Mouse (Mus musculus) hindbrain, embryonic 13.5 days (tissue): ENCODE results near the gene Glt6d1. TPM values are rescaled to one million over a fixed set of nuclear protein-coding genes. Genes with fewer than 3 reads are reported as not detected.

Source experiments
- ATAC-seq: fragments of 200-750 bp; cut with Nextera tagmentation; 2 replicates; pipeline ENCODE4 v1.8.0; 2017; ENCODE audit warnings: moderate TSS enrichment; ENCODE audit not compliant: low FRiP score
- H3K27ac ChIP-seq: fragments of 300-500 bp; sonication (generic); 2 replicates; pipeline ENCODE4 v1.5.1; 2015; ENCODE audit warnings: inconsistent platforms, mild to moderate bottlenecking, moderate library complexity
- H3K27me3 ChIP-seq: fragments of 300-500 bp; sonication (generic); 2 replicates; pipeline ENCODE4 v1.6.1; 2015; ENCODE audit warnings: mild to moderate bottlenecking, inconsistent platforms
- H3K36me3 ChIP-seq: fragments of 300-500 bp; sonication (generic); 2 replicates; pipeline ENCODE4 v1.6.1; 2015; ENCODE audit warnings: mild to moderate bottlenecking, inconsistent platforms
- H3K4me1 ChIP-seq: fragments of 300-500 bp; sonication (generic); replicated peaks from 2 replicates; pipeline ENCODE4 v1.6.1; 2015; ENCODE audit warnings: inconsistent platforms
- H3K4me2 ChIP-seq: fragments of 300-500 bp; sonication (generic); 2 replicates; pipeline ENCODE4 v1.6.1; 2015; ENCODE audit warnings: inconsistent platforms, mild to moderate bottlenecking, moderate library complexity
- H3K4me3 ChIP-seq: fragments of 300-500 bp; sonication (generic); 2 replicates; pipeline ENCODE4 v1.5.1; 2015; ENCODE audit warnings: mild to moderate bottlenecking, inconsistent platforms
- H3K9ac ChIP-seq: fragments of 300-500 bp; sonication (generic); 2 replicates; pipeline ENCODE4 v1.6.1; 2015; ENCODE audit warnings: mild to moderate bottlenecking, inconsistent platforms
- H3K9me3 ChIP-seq: fragments of 300-500 bp; sonication (generic); 2 replicates; pipeline ENCODE4 v1.6.1; 2016; ENCODE audit warnings: inconsistent platforms
- WGBS: fragments of 180-500 bp; shearing (Covaris S2); methylation state at CpG from one replicate; pipeline ENCODE4 v1.1.7; 2015; 5-methylcytosine and 5-hydroxymethylcytosine counted together
- polyA plus RNA-seq: library from polyadenylated mRNA; unstranded; fragments of >200 nt; fragmentation: Nextera tagmentation; extraction: Ambion mirVana; gene quantifications from 2 replicates; pipeline ENCODE4 v1.2.1, GENCODE M21; 2015

The Glt6d1 gene
- polyA plus RNA-seq, 1 experiment from 2014 or later: not detected

DNA sequence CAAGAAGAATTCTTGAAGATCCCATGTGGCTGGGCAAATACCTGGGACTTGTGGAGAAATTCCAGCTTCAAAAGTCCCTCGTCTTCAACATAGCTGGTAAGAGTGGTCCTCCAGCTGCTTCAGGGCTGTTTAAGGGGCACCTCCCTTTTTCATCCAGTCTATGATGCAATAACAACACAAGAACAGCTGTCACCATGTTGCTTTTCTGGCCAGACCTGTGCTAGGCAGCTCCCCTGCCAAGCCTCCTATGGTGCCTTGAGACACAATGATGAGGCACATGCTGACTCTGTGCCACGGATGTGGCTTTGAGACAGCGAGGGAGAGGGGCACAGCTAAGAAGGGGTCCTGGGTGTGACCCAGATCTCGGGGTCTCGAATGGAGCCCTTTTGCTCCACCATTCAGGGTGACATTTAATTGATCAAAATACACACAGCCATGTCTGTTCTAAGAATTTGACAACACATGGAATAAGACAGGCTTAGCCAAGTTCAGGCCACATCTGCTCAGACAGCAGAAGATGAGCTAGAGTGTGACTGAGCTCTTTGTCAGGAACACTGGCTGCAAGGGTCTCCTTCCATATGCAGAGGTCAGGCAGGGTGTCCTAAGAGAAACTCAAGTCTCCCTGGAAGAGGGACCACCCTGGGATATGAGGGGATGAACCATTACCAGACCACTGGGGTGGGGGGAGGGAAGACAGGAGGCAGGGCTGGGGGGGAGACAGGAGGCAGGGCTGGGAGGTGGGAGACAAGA is 29.9 kb downstream of the Glt6d1 start:
- ATAC-seq: no peak
- Histone ChIP-seq H3K4me2 (no peak overlapping the region), H3K9me3 (no peaks in the 10 kb centered on the region), H3K9ac (no peak overlapping the region), H3K36me3 (no peaks in the 10 kb centered on the region), H3K27me3 (no peaks in the 10 kb centered on the region), H3K27ac (no peak overlapping the region), H3K4me3 (no peak overlapping the region), H3K4me1 (no peaks in the 10 kb centered on the region)
- 66% methylated on average over 5 of the region's 5 CpGs for WGBS

DNA sequence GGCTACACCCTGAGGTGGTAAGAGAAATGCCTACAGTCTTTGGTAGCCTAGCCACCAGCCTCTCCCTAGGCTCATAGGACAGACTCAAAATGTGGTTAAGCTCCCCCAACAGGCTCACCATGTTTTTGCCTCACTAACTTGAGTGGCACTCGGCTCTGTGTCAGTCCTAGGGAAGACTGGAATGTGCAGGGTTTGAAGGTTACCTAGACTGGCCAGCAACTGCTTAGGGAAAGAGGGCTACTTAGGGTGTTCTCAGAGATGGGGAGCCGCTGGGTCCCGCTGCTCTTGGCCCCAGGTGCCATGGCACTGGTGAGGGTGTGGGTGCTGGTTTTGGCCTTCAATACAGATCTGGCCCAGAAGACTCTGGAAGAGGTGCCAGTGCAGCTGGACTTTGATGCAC is 33.7 kb downstream of the Glt6d1 start, which contains the start of gene Gm13539:
Gene Gm13539, plus strand, starts transcription at position 301 of the 400 bp plus-strand sequence.
- no peak for ATAC-seq
- Histone ChIP-seq H3K9ac (no peak within 1 kb of the TSS), H3K36me3 (no peaks in the 10 kb centered on the region), H3K27me3 (no peaks in the 10 kb centered on the region), H3K4me1 (no peaks in the 10 kb centered on the region), H3K27ac (no peak within 1 kb of the TSS), H3K4me2 (no peak within 1 kb of the TSS), H3K9me3 (no peaks in the 10 kb centered on the region), H3K4me3 (no peak within 1 kb of the TSS)
- 88% methylated on average over 3 of the region's 3 CpGs for WGBS

DNA sequence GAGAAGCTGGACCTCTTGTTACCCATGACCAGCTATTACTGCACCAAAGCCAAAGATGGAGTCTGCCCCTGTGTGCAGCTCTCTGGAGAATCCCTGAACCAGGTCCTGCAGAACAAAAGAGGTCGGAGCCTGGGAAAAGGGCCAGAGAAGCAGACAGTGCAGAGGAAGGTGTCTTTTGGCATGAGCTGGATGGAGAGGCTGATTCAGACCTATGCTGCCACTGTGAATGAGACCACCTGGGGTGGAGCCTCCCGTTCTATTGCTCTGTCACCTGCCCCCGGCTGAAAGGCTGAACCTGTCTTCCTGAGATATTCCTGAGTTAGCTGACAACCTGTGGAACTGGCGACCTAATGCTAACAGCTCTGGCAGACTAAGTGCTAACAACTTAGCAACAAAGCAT is 34.7 kb downstream of the Glt6d1 start:
- Histone ChIP-seq H3K27me3 (no peaks in the 10 kb centered on the region), H3K9ac (no peak overlapping the region), H3K9me3 (no peaks in the 10 kb centered on the region), H3K4me3 (no peak overlapping the region), H3K4me1 (no peaks in the 10 kb centered on the region), H3K4me2 (no peak overlapping the region), H3K36me3 (no peaks in the 10 kb centered on the region), H3K27ac (no peak overlapping the region)
- 66% methylated on average over 4 of the region's 4 CpGs for WGBS
- ATAC-seq: no peak

DNA sequence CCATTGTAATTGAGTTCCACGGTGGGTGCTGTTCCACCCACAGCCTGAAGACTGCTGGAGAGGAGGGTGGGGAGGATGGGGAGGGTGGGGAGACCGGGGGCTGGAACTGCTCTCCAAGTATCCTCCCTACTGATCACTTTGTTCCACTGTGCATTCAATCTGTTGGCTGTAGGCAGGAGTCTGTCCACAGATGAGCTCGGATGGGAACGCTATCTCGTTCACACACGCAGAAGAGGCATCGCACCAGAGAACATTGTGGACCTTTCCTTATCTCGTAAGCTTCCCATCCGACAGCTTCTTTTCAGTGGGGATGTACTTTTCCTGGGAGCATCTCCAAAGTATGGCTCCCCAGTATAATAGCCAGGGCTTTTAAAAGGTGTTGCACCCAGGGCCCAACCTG is 36.6 kb downstream of the Glt6d1 start:
- Histone ChIP-seq H3K9me3 (no peaks in the 10 kb centered on the region), H3K9ac (no peak overlapping the region), H3K4me1 (no peaks in the 10 kb centered on the region), H3K36me3 (no peaks in the 10 kb centered on the region), H3K4me3 (no peak overlapping the region), H3K27me3 (no peaks in the 10 kb centered on the region), H3K27ac (no peak overlapping the region), H3K4me2 (no peak overlapping the region)
- no peak for ATAC-seq
- 89% methylated on average over 9 of the region's 9 CpGs for WGBS

DNA sequence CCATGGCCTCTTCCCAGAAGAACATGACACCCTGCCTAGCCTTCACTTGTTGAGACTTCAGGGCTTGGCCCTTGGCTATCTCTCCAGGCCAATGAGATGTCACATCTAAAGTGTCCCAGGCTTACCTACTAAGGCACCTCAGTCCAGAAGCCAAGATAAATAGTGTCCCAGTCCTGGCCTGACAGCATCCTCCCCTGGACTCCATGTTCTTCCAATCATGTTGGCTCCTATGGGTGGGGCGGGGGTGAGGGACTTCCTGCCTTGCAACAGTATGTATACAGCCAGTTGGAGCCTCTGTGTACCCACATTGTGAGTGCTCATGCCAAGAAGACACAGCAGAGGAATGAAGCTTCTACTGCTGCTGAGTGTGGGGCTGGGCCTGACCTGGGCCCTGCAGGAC is 38.9 kb downstream of the Glt6d1 start, which contains the start of gene Lcn11:
Gene Lcn11, plus strand, starts transcription at position 301 of the 400 bp plus-strand sequence.
- H3K36me3 ChIP-seq: no peaks in the 10 kb centered on the region
- no peak within 1 kb of the TSS for H3K4me3 ChIP-seq
- no peak for ATAC-seq
- 96% methylated on average over 1 of the region's 1 CpGs for WGBS
- no peaks in the 10 kb centered on the region for H3K4me1 ChIP-seq
- no peak within 1 kb of the TSS for H3K27ac ChIP-seq
- H3K9me3 ChIP-seq: no peaks in the 10 kb centered on the region
- H3K9ac ChIP-seq: no peak within 1 kb of the TSS
- H3K27me3 ChIP-seq: no peaks in the 10 kb centered on the region
- H3K4me2 ChIP-seq: no peak within 1 kb of the TSS

DNA sequence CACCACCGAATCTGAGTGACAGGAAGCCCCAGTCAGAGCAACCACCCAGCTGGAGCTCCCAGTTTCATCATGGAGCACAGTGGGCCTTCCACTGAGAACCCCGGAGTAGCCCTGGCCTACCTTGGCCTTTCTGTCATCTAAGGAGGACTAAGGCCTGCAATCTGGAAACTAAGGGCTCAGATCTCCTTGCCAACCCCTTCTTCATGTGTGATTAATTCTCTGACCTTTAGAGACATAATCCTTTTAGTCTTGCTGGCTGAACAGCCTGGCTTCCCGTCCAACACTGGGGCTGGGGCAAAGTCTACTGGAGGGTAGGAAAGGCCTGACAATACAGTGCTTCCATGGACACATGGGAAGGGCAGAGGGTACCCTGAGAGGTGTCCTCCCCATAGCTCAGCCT is 39.7 kb downstream of the Glt6d1 start:
- H3K27ac ChIP-seq: no peak overlapping the region

DNA sequence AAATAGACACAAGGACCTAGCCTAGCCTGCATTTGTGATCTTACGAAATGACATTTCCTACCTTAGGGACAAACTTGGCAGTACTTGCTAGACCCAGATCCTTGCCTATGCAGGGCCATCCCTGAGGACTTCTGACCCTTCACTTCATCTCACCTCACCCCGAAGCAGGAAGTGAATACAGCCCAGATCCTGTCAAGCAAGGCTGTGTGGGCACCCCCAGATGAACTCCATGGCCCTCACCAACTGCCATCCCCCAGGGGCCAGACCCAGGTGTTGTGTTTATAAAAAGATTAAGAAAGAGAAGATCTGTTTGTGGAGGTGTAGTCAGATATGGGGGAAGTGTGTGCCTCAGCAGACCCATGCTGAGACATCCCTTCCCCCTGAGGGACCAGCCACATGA is 41.0 kb downstream of the Glt6d1 start:
- Histone ChIP-seq H3K4me2 (no peak overlapping the region), H3K4me3 (no peak overlapping the region), H3K4me1 (no peaks in the 10 kb centered on the region), H3K27me3 (no peaks in the 10 kb centered on the region), H3K9ac (no peak overlapping the region), H3K27ac (no peak overlapping the region), H3K36me3 (no peaks in the 10 kb centered on the region), H3K9me3 (no peaks in the 10 kb centered on the region)
- 81% methylated on average over 2 of the region's 2 CpGs for WGBS
- no peak for ATAC-seq

More for the DNA sequence above, 39.7 kb downstream of the Glt6d1 start:
- Histone ChIP-seq H3K9ac (no peak overlapping the region), H3K4me3 (no peak overlapping the region), H3K27me3 (no peaks in the 10 kb centered on the region), H3K4me2 (no peak overlapping the region), H3K4me1 (no peaks in the 10 kb centered on the region), H3K9me3 (no peaks in the 10 kb centered on the region), H3K36me3 (no peaks in the 10 kb centered on the region)
- no peak for ATAC-seq
- WGBS: 81% methylated on average over 3 of the region's 3 CpGs

DNA sequence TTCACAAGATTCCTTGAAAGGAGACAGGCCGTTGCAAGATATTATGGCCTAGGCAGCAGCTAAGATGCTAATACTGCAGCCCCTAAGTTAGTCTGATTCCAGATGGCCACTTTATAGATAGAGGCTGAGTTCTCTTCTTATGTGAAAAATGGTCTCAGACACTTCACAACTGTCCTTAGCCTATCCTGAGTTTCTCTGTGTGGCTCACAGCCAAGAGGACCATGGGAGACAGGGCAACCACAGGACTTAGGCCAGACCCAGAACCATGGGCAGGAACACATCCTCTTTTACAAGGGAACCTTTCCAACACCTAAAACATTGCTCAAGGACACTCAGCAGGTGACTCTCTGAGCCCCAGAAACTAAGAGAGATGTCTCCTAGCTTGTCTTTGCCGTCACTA is 42.1 kb downstream of the Glt6d1 start:
- no peak for ATAC-seq

DNA sequence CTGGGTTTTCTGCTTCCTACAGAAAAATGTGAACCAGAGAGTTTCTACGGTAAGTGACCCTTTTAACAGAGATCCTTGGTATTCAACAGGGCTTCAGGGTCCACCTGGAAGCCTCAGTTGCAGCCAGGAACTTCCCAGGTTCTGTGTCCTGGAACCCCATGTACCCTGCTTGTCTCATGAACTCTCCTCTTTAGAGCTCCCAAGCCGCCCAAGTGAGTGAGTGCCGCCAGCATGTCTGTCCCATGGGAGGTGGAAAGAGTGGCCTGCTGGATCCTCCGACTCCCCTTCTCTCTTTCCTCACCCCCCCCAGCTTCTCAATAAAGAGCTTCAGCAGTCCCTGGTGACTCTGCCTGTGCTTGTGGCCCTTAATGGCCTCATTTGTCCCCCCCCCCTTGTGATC is 47.9 kb downstream of the Glt6d1 start:
- no peak overlapping the region for H3K4me3 ChIP-seq
- no peak overlapping the region for H3K4me2 ChIP-seq
- H3K4me1 ChIP-seq: no peaks in the 10 kb centered on the region
- no peak overlapping the region for H3K27ac ChIP-seq
- ATAC-seq: no peak
- H3K27me3 ChIP-seq: no peaks in the 10 kb centered on the region
- no peak overlapping the region for H3K9ac ChIP-seq
- no peaks in the 10 kb centered on the region for H3K9me3 ChIP-seq
- 90% methylated on average over 4 of the region's 4 CpGs for WGBS
- no peaks in the 10 kb centered on the region for H3K36me3 ChIP-seq

More for the DNA sequence above, 42.1 kb downstream of the Glt6d1 start:
- no peaks in the 10 kb centered on the region for H3K9me3 ChIP-seq
- no peak overlapping the region for H3K4me3 ChIP-seq
- 94% methylated on average over 2 of the region's 2 CpGs for WGBS
- H3K9ac ChIP-seq: no peak overlapping the region
- no peaks in the 10 kb centered on the region for H3K36me3 ChIP-seq
- H3K4me1 ChIP-seq: no peaks in the 10 kb centered on the region
- H3K4me2 ChIP-seq: no peak overlapping the region
- no peaks in the 10 kb centered on the region for H3K27me3 ChIP-seq
- no peak overlapping the region for H3K27ac ChIP-seq

DNA sequence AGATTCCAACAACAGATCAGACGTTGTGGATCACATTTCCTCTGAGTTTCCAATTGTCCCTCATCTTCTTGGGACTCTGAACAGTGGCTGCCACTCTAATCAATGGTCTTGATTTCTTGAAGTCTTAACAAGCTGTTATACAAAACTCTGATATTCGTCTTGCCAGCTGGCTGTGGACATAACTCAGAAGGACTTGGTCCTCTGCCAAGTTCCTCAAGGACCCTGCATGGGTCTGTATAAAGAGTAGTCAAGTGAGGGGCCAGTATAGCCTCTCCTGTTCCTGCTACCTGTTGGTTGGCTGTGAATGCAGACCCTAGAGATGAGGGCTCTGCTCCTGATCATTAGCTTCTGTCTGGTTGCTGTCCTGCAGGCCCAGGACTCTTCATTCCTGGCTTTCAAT is 50.4 kb downstream of the Glt6d1 start, which contains the start of gene Lcn3:
Gene Lcn3, plus strand, starts transcription at position 301 of the 400 bp plus-strand sequence.
- no peaks in the 10 kb centered on the region for H3K27me3 ChIP-seq
- H3K27ac ChIP-seq: no peak within 1 kb of the TSS
- H3K4me2 ChIP-seq: no peak within 1 kb of the TSS
- H3K4me1 ChIP-seq: no peaks in the 10 kb centered on the region
- no peaks in the 10 kb centered on the region for H3K36me3 ChIP-seq
- no peak for ATAC-seq
- H3K9me3 ChIP-seq: no peaks in the 10 kb centered on the region
- 64% methylated on average over 2 of the region's 2 CpGs for WGBS
- H3K4me3 ChIP-seq: no peak within 1 kb of the TSS
- H3K9ac ChIP-seq: no peak within 1 kb of the TSS

DNA sequence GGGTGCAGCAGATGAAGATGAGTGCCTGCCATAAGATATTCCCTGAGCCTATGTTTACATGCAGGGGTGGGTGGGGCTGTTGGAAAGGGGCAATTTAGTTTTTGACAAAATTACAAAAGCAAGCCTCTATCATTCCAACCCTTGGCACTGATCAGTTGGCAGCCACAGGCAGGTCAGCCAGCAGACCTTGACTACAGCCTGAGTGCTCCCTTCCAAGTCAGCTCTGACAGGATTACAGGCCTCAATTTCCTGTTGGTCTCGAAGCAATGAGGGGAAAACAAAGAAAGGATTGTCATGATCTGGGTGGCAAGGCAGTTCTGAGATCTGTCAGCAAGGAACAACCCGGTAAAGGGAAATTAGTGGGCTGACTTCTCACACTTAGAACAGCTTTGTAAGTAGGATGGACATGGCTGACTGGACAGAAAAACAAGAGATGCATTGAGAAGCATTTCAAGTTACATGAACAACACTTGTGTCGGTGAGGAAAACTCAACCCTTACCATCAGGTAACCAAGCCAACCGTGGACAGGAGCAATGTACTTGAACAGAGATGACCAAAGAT is 57.5 kb downstream of the Glt6d1 start:
- Histone ChIP-seq H3K27me3 (no peaks in the 10 kb centered on the region), H3K4me1 (no peaks in the 10 kb centered on the region), H3K9me3 (0 out of 2 replicates have a peak, but pooled peaks cover 6% of the 10 kb centered on the region), H3K4me3 (no peak overlapping the region), H3K27ac (no peak overlapping the region), H3K36me3 (no peaks in the 10 kb centered on the region), H3K4me2 (no peak overlapping the region), H3K9ac (no peak overlapping the region)
- 71% methylated on average over 4 of the region's 4 CpGs for WGBS
- no peak for ATAC-seq

DNA sequence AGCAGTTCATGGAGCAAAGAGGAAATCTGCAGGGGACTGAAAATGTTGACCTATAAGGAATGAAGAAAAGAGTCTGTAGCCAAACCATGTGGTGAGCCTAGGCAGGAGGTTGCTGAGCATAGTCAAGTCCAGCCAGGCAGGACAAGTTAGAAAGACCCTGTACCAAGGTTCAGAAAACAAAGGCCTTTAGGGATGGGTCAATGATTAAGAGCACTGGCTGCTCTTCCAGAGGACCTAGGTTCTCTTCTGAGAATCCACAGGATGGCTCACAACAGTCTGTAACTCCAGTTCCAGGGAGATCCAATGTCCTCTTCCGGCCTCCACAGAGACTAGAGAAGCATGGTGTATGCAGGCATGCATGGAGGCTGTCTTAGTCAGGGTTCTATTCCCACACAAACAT is 61.4 kb downstream of the Glt6d1 start:
- Histone ChIP-seq H3K27me3 (no peaks in the 10 kb centered on the region), H3K9me3 (0 out of 2 replicates have a peak, but pooled peaks cover 6% of the 10 kb centered on the region), H3K27ac (no peak overlapping the region), H3K4me2 (no peak overlapping the region), H3K4me3 (no peak overlapping the region), H3K9ac (no peak overlapping the region), H3K4me1 (no peaks in the 10 kb centered on the region), H3K36me3 (no peaks in the 10 kb centered on the region)
- WGBS: 97% methylated on average over 1 of the region's 1 CpGs
- ATAC-seq: no peak
